Mouse (Mus musculus) bone marrow, adult 2 months (tissue): ENCODE measurements around the gene Lrpap1.

Source experiments
- CTCF ChIP-seq: fragments of 200-500 bp; IDR thresholded peaks from 2 replicates; pipeline ENCODE4 v1.5.1; 2011; ENCODE audit warnings: low read length, control low read depth; ENCODE audit not compliant: control insufficient read depth, insufficient read depth
- POLR2A ChIP-seq: fragments of 200-500 bp; IDR thresholded peaks from 2 replicates; pipeline ENCODE4 v1.6.1; 2011; ENCODE audit warnings: low read depth, mild to moderate bottlenecking, control low read depth, low read length, borderline replicate concordance; ENCODE audit not compliant: control insufficient read depth

DNA sequence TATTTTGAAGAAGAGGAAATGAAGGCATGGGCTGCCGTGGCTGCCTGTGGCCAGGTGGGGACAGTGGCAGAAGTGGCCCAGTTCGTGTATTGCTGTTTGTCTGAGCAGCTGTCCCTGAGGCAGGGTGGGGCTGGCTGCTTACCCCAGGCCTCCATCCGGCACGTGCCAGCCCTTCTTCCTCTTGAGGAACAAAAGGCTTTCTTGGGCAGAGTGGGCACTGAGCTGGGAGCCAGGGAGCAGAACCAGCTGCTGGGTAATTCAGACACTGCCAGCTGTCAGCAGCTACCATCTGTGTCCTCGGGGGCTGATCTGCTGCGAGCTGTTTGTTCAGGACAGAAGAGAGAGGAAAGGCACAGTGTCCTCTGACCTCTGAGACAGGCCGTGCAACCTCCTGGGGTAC, 34.6 kb downstream of the Lrpap1 start:
- TF ChIP-seq CTCF = no peak
- no peak for TF ChIP-seq POLR2A
